Mouse (Mus musculus): ENCODE measurements at regions not wholly inside any gene's neighbourhood (a gene's known extent, or its start where the extent isn't known, plus 50 kb on each side); places are given as distances from the start of the nearest gene placed in this dataset.

GRCm38 (mm10) chr11:18631570-18631969 lies 387.2 kb downstream of the Meis1 start:
- Histone ChIP-seq H3K4me3 (ENCODE audit: low read length) (no peak overlapping the region), H3K27me3 (ENCODE audit: insufficient read depth, low read length) (no peaks in the 10 kb centered on the region), H3K9me3 (ENCODE audit: low read length) (no peaks in the 10 kb centered on the region), H3K36me3 (ENCODE audit: insufficient read depth, low read length) (no peaks in the 10 kb centered on the region), H3K9ac (replicated peaks; ENCODE audit: low read length) (no peak overlapping the region), H3K27ac (no peak overlapping the region), H3K4me1 (ENCODE audit: insufficient read depth, low read length) (no peaks in the 10 kb centered on the region), H3K4me2 (ENCODE audit: low read depth, low read length) (no peak overlapping the region)
- ATAC-seq (no peak), DNase-seq (ENCODE audit: low spot score) (no peak)
- 92% methylated on average over 7 of the region's 7 CpGs for WGBS
- TF ChIP-seq CTCF (IDR thresholded peaks at IDR 0.05; ENCODE audit: low read depth): no peak

GRCm38 (mm10) chr11:18621777-18622176 lies 397.0 kb downstream of the Meis1 start:
- H3K9ac ChIP-seq (replicated peaks; ENCODE audit: low read length): no peak overlapping the region
- DNase-seq (ENCODE audit: low spot score): no peak
- no peak overlapping the region for H3K4me2 ChIP-seq (ENCODE audit: low read depth, low read length)
- no peak overlapping the region for H3K27ac ChIP-seq
- H3K9me3 ChIP-seq (ENCODE audit: low read length): no peaks in the 10 kb centered on the region
- TF ChIP-seq CTCF (IDR thresholded peaks at IDR 0.05; ENCODE audit: low read depth): no peak
- H3K4me3 ChIP-seq (ENCODE audit: low read length): no peak overlapping the region
- ATAC-seq: no peak
- peaks cover 6% of the 10 kb centered on the region; the same call in 1 of the 2 replicates for H3K4me1 ChIP-seq (ENCODE audit: insufficient read depth, low read length)
- no peaks in the 10 kb centered on the region for H3K27me3 ChIP-seq (ENCODE audit: insufficient read depth, low read length)
- H3K36me3 ChIP-seq (ENCODE audit: insufficient read depth, low read length): no peaks in the 10 kb centered on the region
- 37% methylated on average over 3 of the region's 3 CpGs for WGBS

- WGBS: 37% methylated on average over 6 of the region's 6 CpGs
- no peak for TF ChIP-seq CTCF (IDR thresholded peaks at IDR 0.05; ENCODE audit: low read depth)
- Histone ChIP-seq H3K36me3 (ENCODE audit: insufficient read depth, low read length) (no peaks in the 10 kb centered on the region), H3K4me1 (ENCODE audit: insufficient read depth, low read length) (no peaks in the 10 kb centered on the region), H3K4me3 (ENCODE audit: low read length) (no peak overlapping the region), H3K9ac (replicated peaks; ENCODE audit: low read length) (no peak overlapping the region), H3K9me3 (ENCODE audit: low read length) (no peaks in the 10 kb centered on the region), H3K27me3 (ENCODE audit: insufficient read depth, low read length) (no peaks in the 10 kb centered on the region), H3K4me2 (ENCODE audit: low read depth, low read length) (no peak overlapping the region), H3K27ac (no peak overlapping the region)
- DNase-seq (ENCODE audit: low spot score): no peak
- no peak for ATAC-seq
These were observed 413.9 kb downstream of the Meis1 start for GRCm38 (mm10) chr11:18604836-18605235.

- 70% methylated on average over 6 of the region's 6 CpGs for WGBS
- DNase-seq (ENCODE audit: low spot score) (no peak), ATAC-seq (no peak)
- H3K27ac ChIP-seq: no peak overlapping the region
- no peak overlapping the region for H3K4me3 ChIP-seq (ENCODE audit: low read length)
- no peaks in the 10 kb centered on the region for H3K9me3 ChIP-seq (ENCODE audit: low read length)
- no peak for TF ChIP-seq CTCF (IDR thresholded peaks at IDR 0.05; ENCODE audit: low read depth)
- H3K4me2 ChIP-seq (ENCODE audit: low read depth, low read length): no peak overlapping the region
- no peak overlapping the region for H3K9ac ChIP-seq (replicated peaks; ENCODE audit: low read length)
- no peaks in the 10 kb centered on the region for H3K27me3 ChIP-seq (ENCODE audit: insufficient read depth, low read length)
- H3K4me1 ChIP-seq (ENCODE audit: insufficient read depth, low read length): no peaks in the 10 kb centered on the region
- no peaks in the 10 kb centered on the region for H3K36me3 ChIP-seq (ENCODE audit: insufficient read depth, low read length)
These were observed 417.1 kb downstream of the Meis1 start for GRCm38 (mm10) chr11:18601568-18602182.

GRCm38 (mm10) chr11:18598349-18598748 lies 420.4 kb downstream of the Meis1 start:
- no peak overlapping the region for H3K27ac ChIP-seq
- WGBS: 76% methylated on average over 3 of the region's 3 CpGs

GRCm38 (mm10) chr11:18596996-18597395 lies 421.8 kb downstream of the Meis1 start:
- ATAC-seq: no peak
- no peak overlapping the region for H3K4me2 ChIP-seq (ENCODE audit: low read depth, low read length)
- DNase-seq (ENCODE audit: low spot score): no peak
- no peak overlapping the region for H3K27ac ChIP-seq
- no peaks in the 10 kb centered on the region for H3K27me3 ChIP-seq (ENCODE audit: insufficient read depth, low read length)
- WGBS: 85% methylated on average over 4 of the region's 4 CpGs
- no peaks in the 10 kb centered on the region for H3K36me3 ChIP-seq (ENCODE audit: insufficient read depth, low read length)
- H3K4me3 ChIP-seq (ENCODE audit: low read length): no peak overlapping the region
- no peaks in the 10 kb centered on the region for H3K9me3 ChIP-seq (ENCODE audit: low read length)
- no peak overlapping the region for H3K9ac ChIP-seq (replicated peaks; ENCODE audit: low read length)
- no peak for TF ChIP-seq CTCF (IDR thresholded peaks at IDR 0.05; ENCODE audit: low read depth)
- H3K4me1 ChIP-seq (ENCODE audit: insufficient read depth, low read length): no peaks in the 10 kb centered on the region

More at GRCm38 (mm10) chr11:18598349-18598748, 420.4 kb downstream of the Meis1 start:
- Histone ChIP-seq H3K9ac (replicated peaks; ENCODE audit: low read length) (no peak overlapping the region), H3K4me2 (ENCODE audit: low read depth, low read length) (no peak overlapping the region), H3K36me3 (ENCODE audit: insufficient read depth, low read length) (no peaks in the 10 kb centered on the region), H3K4me1 (ENCODE audit: insufficient read depth, low read length) (no peaks in the 10 kb centered on the region), H3K27me3 (ENCODE audit: insufficient read depth, low read length) (no peaks in the 10 kb centered on the region), H3K9me3 (ENCODE audit: low read length) (no peaks in the 10 kb centered on the region), H3K4me3 (ENCODE audit: low read length) (no peak overlapping the region)
- TF ChIP-seq CTCF (IDR thresholded peaks at IDR 0.05; ENCODE audit: low read depth): no peak
- DNase-seq (ENCODE audit: low spot score) (no peak), ATAC-seq (no peak)

- Histone ChIP-seq H3K4me3 (ENCODE audit: low read length) (no peak overlapping the region), H3K4me2 (ENCODE audit: low read depth, low read length) (no peak overlapping the region), H3K4me1 (ENCODE audit: insufficient read depth, low read length) (no peaks in the 10 kb centered on the region), H3K27me3 (ENCODE audit: insufficient read depth, low read length) (no peaks in the 10 kb centered on the region), H3K9ac (replicated peaks; ENCODE audit: low read length) (no peak overlapping the region), H3K27ac (no peak overlapping the region), H3K9me3 (ENCODE audit: low read length) (no peaks in the 10 kb centered on the region), H3K36me3 (ENCODE audit: insufficient read depth, low read length) (no peaks in the 10 kb centered on the region)
- no peak for TF ChIP-seq CTCF (IDR thresholded peaks at IDR 0.05; ENCODE audit: low read depth)
- ATAC-seq (no peak), DNase-seq (ENCODE audit: low spot score) (no peak)
- 93% methylated on average over 1 of the region's 1 CpGs for WGBS
These were observed 428.3 kb downstream of the Meis1 start for GRCm38 (mm10) chr11:18590487-18590886.
